Mouse (Mus musculus) liver, embryonic 14.5 days (tissue): ENCODE measurements around the gene Zc2hc1b.

Experiments
- CTCF ChIP-seq: IDR thresholded peaks from 2 replicates; pipeline ENCODE4 v1.5.1; 2016; ENCODE audit warnings: antibody characterized with exemption, low read depth, control low read depth
- EP300 ChIP-seq: IDR thresholded peaks from 2 replicates; pipeline ENCODE4 v1.6.1; 2016; ENCODE audit warnings: antibody characterized with exemption, low read depth

- TF ChIP-seq EP300, result no peak
- no peak for TF ChIP-seq CTCF
These were observed 6.4 kb downstream of the Zc2hc1b start for GRCm38 (mm10) chr10:13171461-13171860.
